Mouse (Mus musculus) c-Kit-positive CD71-positive TER-119-positive erythroid progenitor cells, embryonic 14.5 days (primary cell): Measurements from ENCODE around the gene Bcl6b.

Experiments used
- DNase-seq: peaks from one replicate; pipeline ENCODE4 v3.0.0-alpha.2; 2013; ENCODE audit warnings: low spot score

Gene Bcl6b

GRCm38 (mm10) chr11:70212423-70212822 is 17.2 kb downstream of the Bcl6b start, which contains the start of gene Slc16a11:
Gene Slc16a11 (plus strand): TSS chr11:70212752.
- no peak for DNase-seq

- DNase-seq = no peak
These were observed 17.6 kb downstream of the Bcl6b start for GRCm38 (mm10) chr11:70211972-70212371.

- no peak for DNase-seq
These were observed 18.9 kb downstream of the Bcl6b start for GRCm38 (mm10) chr11:70210681-70211080.

- no peak for DNase-seq
These were observed 20.7 kb downstream of the Bcl6b start for GRCm38 (mm10) chr11:70208778-70209388.

- no peak for DNase-seq
These were observed 22.3 kb downstream of the Bcl6b start for GRCm38 (mm10) chr11:70207283-70207682.

GRCm38 (mm10) chr11:70206801-70207200 is 22.8 kb downstream of the Bcl6b start:
- DNase-seq = no peak

GRCm38 (mm10) chr11:70201691-70202090 is 27.9 kb downstream of the Bcl6b start:
- peak; percentile 68 for DNase-seq

GRCm38 (mm10) chr11:70200036-70200608 is 29.5 kb downstream of the Bcl6b start:
- DNase-seq = no peak

GRCm38 (mm10) chr11:70199107-70199506 is 30.5 kb downstream of the Bcl6b start:
- no peak for DNase-seq

GRCm38 (mm10) chr11:70198332-70198731 is 31.3 kb downstream of the Bcl6b start:
- no peak for DNase-seq

- no peak for DNase-seq
These were observed 36.0 kb downstream of the Bcl6b start for GRCm38 (mm10) chr11:70193354-70194285.

GRCm38 (mm10) chr11:70192157-70192556 is 37.4 kb downstream of the Bcl6b start:
- DNase-seq = no peak

GRCm38 (mm10) chr11:70191188-70191587 is 38.4 kb downstream of the Bcl6b start:
- DNase-seq = no peak

GRCm38 (mm10) chr11:70189319-70190134 is 40.1 kb downstream of the Bcl6b start:
- DNase-seq = no peak

GRCm38 (mm10) chr11:70185120-70185519 is 44.5 kb downstream of the Bcl6b start:
- DNase-seq = no peak

- DNase-seq = no peak
These were observed 49.1 kb downstream of the Bcl6b start for GRCm38 (mm10) chr11:70180496-70180895.

GRCm38 (mm10) chr11:70179401-70179800 is 50.2 kb downstream of the Bcl6b start:
- no peak for DNase-seq

GRCm38 (mm10) chr11:70178756-70179155 is 50.8 kb downstream of the Bcl6b start:
- no peak for DNase-seq

- no peak for DNase-seq
These were observed 51.3 kb downstream of the Bcl6b start for GRCm38 (mm10) chr11:70178311-70178710.

GRCm38 (mm10) chr11:70177647-70178046 is 52.0 kb downstream of the Bcl6b start:
- no peak for DNase-seq

GRCm38 (mm10) chr11:70174491-70174890 is 55.1 kb downstream of the Bcl6b start:
- DNase-seq = no peak
